Mouse (Mus musculus) olfactory bulb, adult 2 months (tissue): Measurements from ENCODE around the gene 4930519G04Rik.

Experiments used
- CTCF ChIP-seq: fragments of 200-500 bp; IDR thresholded peaks from 2 replicates; pipeline ENCODE4 v1.5.1; 2012; ENCODE audit warnings: low read depth, mild to moderate bottlenecking, low read length, moderate library complexity; ENCODE audit not compliant: insufficient read depth
- POLR2A ChIP-seq: fragments of 200-500 bp; IDR thresholded peaks from 2 replicates; pipeline ENCODE4 v1.6.1; 2012; ENCODE audit warnings: mild to moderate bottlenecking, low read depth, low read length, moderate library complexity; ENCODE audit not compliant: insufficient read depth

DNA sequence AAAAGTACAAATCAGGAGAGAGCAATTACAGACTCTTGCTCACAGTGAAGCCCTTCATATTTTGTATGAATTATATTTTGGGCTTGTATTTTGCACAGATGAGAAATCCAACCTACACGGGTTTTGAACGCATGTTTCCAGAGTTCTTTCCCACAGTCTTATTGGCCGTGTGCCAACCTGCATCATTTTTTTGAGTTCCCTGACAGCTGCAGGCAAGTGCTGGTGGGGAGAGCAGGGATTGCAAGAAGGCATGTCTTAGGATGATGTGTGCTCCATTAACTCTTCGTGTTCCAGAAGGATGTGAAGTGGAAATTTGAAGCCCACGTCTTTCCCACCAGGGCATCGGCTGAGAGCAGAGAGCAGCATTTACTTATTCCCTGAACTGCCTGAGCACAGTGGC lies 36.9 kb upstream of the 4930519G04Rik start:
- TF ChIP-seq CTCF (no peak), POLR2A (no peak)
